Mouse (Mus musculus): ENCODE results near the gene Avpi1.
"Not testable (repeated sequence)": the region's sequence is repeated elsewhere in the genome, so short reads cannot be mapped to it uniquely, and the experiment has no call there.

The Avpi1 gene

GRCm38 (mm10) chr19:42104681-42105080 is 24.2 kb downstream of the Avpi1 start:
- DNase-seq, result no peak

GRCm38 (mm10) chr19:42099406-42099805 is 29.5 kb downstream of the Avpi1 start:
- DNase-seq, result no peak

GRCm38 (mm10) chr19:42090637-42091141 is 38.2 kb downstream of the Avpi1 start:
- no peak for DNase-seq

GRCm38 (mm10) chr19:42089748-42090595 is 38.9 kb downstream of the Avpi1 start, which contains the start of gene Pi4k2a:
TSS of gene Pi4k2a (plus strand) at chr19:42090470.
- peak; percentile 100 for DNase-seq

GRCm38 (mm10) chr19:42089103-42089747 is 39.6 kb downstream of the Avpi1 start:
- peak; percentile 69 for DNase-seq

GRCm38 (mm10) chr19:42086166-42086565 is 42.7 kb downstream of the Avpi1 start, which contains the start of gene Morn4:
TSS of gene Morn4 (minus strand) at chr19:42086357.
- DNase-seq, result peak; percentile 93

- DNase-seq, result no peak
Measured at GRCm38 (mm10) chr19:42085690-42086089, 43.2 kb downstream of the Avpi1 start.

GRCm38 (mm10) chr19:42081613-42082012 is 47.2 kb downstream of the Avpi1 start:
- DNase-seq, result not testable (repeated sequence)

GRCm38 (mm10) chr19:42080469-42080868 is 48.4 kb downstream of the Avpi1 start:
- DNase-seq, result no peak

GRCm38 (mm10) chr19:42079950-42080349 is 48.9 kb downstream of the Avpi1 start:
- no peak for DNase-seq

GRCm38 (mm10) chr19:42079006-42079405 is 49.9 kb downstream of the Avpi1 start:
- DNase-seq, result no peak

- DNase-seq, result no peak
Measured at GRCm38 (mm10) chr19:42078566-42078965, 50.3 kb downstream of the Avpi1 start.

GRCm38 (mm10) chr19:42075992-42076391 is 52.9 kb downstream of the Avpi1 start:
- no peak for DNase-seq

GRCm38 (mm10) chr19:42075051-42075450 is 53.8 kb downstream of the Avpi1 start:
- no peak for DNase-seq
